Mouse (Mus musculus) cerebellum, adult 8-10 months (tissue): Measurements from ENCODE around the gene Clcnka.

Experiments
- DNase-seq: peaks from one replicate; pipeline ENCODE4 v3.0.0; 2022

Clcnka gene

GRCm38 (mm10) chr4:141367997-141368791, 30.3 kb downstream of the Clcnka start, which contains the start of gene Fam131c:
Fam131c (plus strand) TSS chr4:141368220.
- DNase-seq = no peak

GRCm38 (mm10) chr4:141365876-141366275, 32.6 kb downstream of the Clcnka start:
- no peak for DNase-seq

GRCm38 (mm10) chr4:141365126-141365525, 33.4 kb downstream of the Clcnka start:
- no peak for DNase-seq

- peak; percentile 72 for DNase-seq
Observed at GRCm38 (mm10) chr4:141362937-141363548, 35.5 kb downstream of the Clcnka start.

- DNase-seq = no peak
Observed at GRCm38 (mm10) chr4:141360846-141361245, 37.7 kb downstream of the Clcnka start.

GRCm38 (mm10) chr4:141359222-141359621, 39.3 kb downstream of the Clcnka start:
- DNase-seq = no peak

- DNase-seq = no peak
Observed at GRCm38 (mm10) chr4:141357811-141358210, 40.7 kb downstream of the Clcnka start.

GRCm38 (mm10) chr4:141353868-141354267, 44.7 kb downstream of the Clcnka start:
- no peak for DNase-seq

GRCm38 (mm10) chr4:141352986-141353385, 45.5 kb downstream of the Clcnka start:
- DNase-seq = no peak

GRCm38 (mm10) chr4:141351972-141352371, 46.6 kb downstream of the Clcnka start:
- no peak for DNase-seq

GRCm38 (mm10) chr4:141350015-141350414, 48.5 kb downstream of the Clcnka start:
- no peak for DNase-seq

- DNase-seq = no peak
Observed at GRCm38 (mm10) chr4:141348616-141349015, 49.9 kb downstream of the Clcnka start.

- no peak for DNase-seq
Observed at GRCm38 (mm10) chr4:141347365-141347797, 51.1 kb downstream of the Clcnka start.

- DNase-seq = no peak
Observed at GRCm38 (mm10) chr4:141345219-141345618, 53.3 kb downstream of the Clcnka start.

GRCm38 (mm10) chr4:141343515-141343914, 55.0 kb downstream of the Clcnka start:
- DNase-seq = no peak

GRCm38 (mm10) chr4:141341477-141341876, 57.0 kb downstream of the Clcnka start:
- DNase-seq = no peak

- no peak for DNase-seq
Observed at GRCm38 (mm10) chr4:141338853-141339252, 59.7 kb downstream of the Clcnka start.

GRCm38 (mm10) chr4:141337986-141338385, 60.5 kb downstream of the Clcnka start:
- no peak for DNase-seq

GRCm38 (mm10) chr4:141336196-141336595, 62.3 kb downstream of the Clcnka start:
- no peak for DNase-seq

GRCm38 (mm10) chr4:141335263-141335796, 63.2 kb downstream of the Clcnka start:
- no peak for DNase-seq

GRCm38 (mm10) chr4:141334695-141335094, 63.8 kb downstream of the Clcnka start:
- DNase-seq = no peak
